Mouse (Mus musculus): Measurements from ENCODE around the gene Ubqln3. TPM values are rescaled to one million over a fixed set of nuclear protein-coding genes. Genes with fewer than 3 reads are reported as not detected.

Ubqln3 gene
- polyA plus RNA-seq (2015; fragmentation: Nextera tagmentation; extraction: Ambion mirVana) = not detected in 2 replicates

- Histone ChIP-seq H3K4me1 (no peaks in the 10 kb centered on the region), H3K27me3 (no peaks in the 10 kb centered on the region), H3K27ac (no peak within 1 kb of the TSS), H3K9ac (no peak within 1 kb of the TSS), H3K4me2 (no peak within 1 kb of the TSS), H3K9me3 (no peaks in the 10 kb centered on the region), H3K4me3 (no peak within 1 kb of the TSS), H3K36me3 (no peaks in the 10 kb centered on the region)
- WGBS = 73% methylated on average over 3 of the region's 3 CpGs
- no peak for ATAC-seq (ENCODE audit: insufficient number of reproducible peaks, insufficient read depth, low FRiP score, low TSS enrichment, low read depth)
Measured at GRCm38 (mm10) chr7:104143179-104143578, at the start of gene Ubqln3. Gene Ubqln3 (minus strand): TSS chr7:104143279.

GRCm38 (mm10) chr7:104191275-104191674 is 48.2 kb upstream of the Ubqln3 start:
- Histone ChIP-seq H3K9me3 (no peaks in the 10 kb centered on the region), H3K36me3 (no peaks in the 10 kb centered on the region), H3K4me2 (no peak overlapping the region), H3K9ac (no peak overlapping the region), H3K27me3 (no peaks in the 10 kb centered on the region), H3K4me3 (no peak overlapping the region), H3K27ac (no peak overlapping the region), H3K4me1 (no peaks in the 10 kb centered on the region)
- 58% methylated on average over 9 of the region's 9 CpGs for WGBS
- ATAC-seq (ENCODE audit: insufficient number of reproducible peaks, insufficient read depth, low FRiP score, low TSS enrichment, low read depth) = no peak

- Histone ChIP-seq H3K4me2 (no peak within 1 kb of the TSS), H3K36me3 (no peaks in the 10 kb centered on the region), H3K4me3 (no peak within 1 kb of the TSS), H3K9ac (no peak within 1 kb of the TSS), H3K4me1 (no peaks in the 10 kb centered on the region), H3K27ac (no peak within 1 kb of the TSS), H3K27me3 (no peaks in the 10 kb centered on the region), H3K9me3 (no peaks in the 10 kb centered on the region)
- ATAC-seq (ENCODE audit: insufficient number of reproducible peaks, insufficient read depth, low FRiP score, low TSS enrichment, low read depth) = no peak
- WGBS = 88% methylated on average over 2 of the region's 2 CpGs
Measured at GRCm38 (mm10) chr7:104183292-104183691, 40.2 kb upstream of the Ubqln3 start, which contains the start of gene Olfr648. Gene Olfr648 (minus strand): TSS chr7:104183392.

GRCm38 (mm10) chr7:104179074-104179473 is 36.0 kb upstream of the Ubqln3 start:
- H3K4me3 ChIP-seq = no peak overlapping the region
- WGBS = 89% methylated on average over 1 of the region's 1 CpGs

GRCm38 (mm10) chr7:104178422-104179054 is 35.5 kb upstream of the Ubqln3 start:
- no peaks in the 10 kb centered on the region for H3K36me3 ChIP-seq
- H3K27ac ChIP-seq = no peak overlapping the region
- no peak for ATAC-seq (ENCODE audit: insufficient number of reproducible peaks, insufficient read depth, low FRiP score, low TSS enrichment, low read depth)
- H3K9ac ChIP-seq = no peak overlapping the region
- WGBS = 73% methylated on average over 5 of the region's 5 CpGs
- H3K4me1 ChIP-seq = no peaks in the 10 kb centered on the region
- H3K4me3 ChIP-seq = no peak overlapping the region
- H3K9me3 ChIP-seq = no peaks in the 10 kb centered on the region
- no peaks in the 10 kb centered on the region for H3K27me3 ChIP-seq
- no peak overlapping the region for H3K4me2 ChIP-seq

More at GRCm38 (mm10) chr7:104179074-104179473, 36.0 kb upstream of the Ubqln3 start:
- Histone ChIP-seq H3K9me3 (no peaks in the 10 kb centered on the region), H3K27me3 (no peaks in the 10 kb centered on the region), H3K4me2 (no peak overlapping the region), H3K4me1 (no peaks in the 10 kb centered on the region), H3K27ac (no peak overlapping the region), H3K9ac (no peak overlapping the region), H3K36me3 (no peaks in the 10 kb centered on the region)
- no peak for ATAC-seq (ENCODE audit: insufficient number of reproducible peaks, insufficient read depth, low FRiP score, low TSS enrichment, low read depth)

GRCm38 (mm10) chr7:104175085-104175484 is 32.0 kb upstream of the Ubqln3 start:
- H3K27ac ChIP-seq = no peak overlapping the region
- H3K36me3 ChIP-seq = no peaks in the 10 kb centered on the region
- H3K4me2 ChIP-seq = no peak overlapping the region
- H3K9ac ChIP-seq = no peak overlapping the region
- H3K4me1 ChIP-seq = no peaks in the 10 kb centered on the region
- H3K9me3 ChIP-seq = no peaks in the 10 kb centered on the region
- no peak overlapping the region for H3K4me3 ChIP-seq
- ATAC-seq (ENCODE audit: insufficient number of reproducible peaks, insufficient read depth, low FRiP score, low TSS enrichment, low read depth) = no peak
- 42% methylated on average over 1 of the region's 1 CpGs for WGBS
- no peaks in the 10 kb centered on the region for H3K27me3 ChIP-seq

GRCm38 (mm10) chr7:104169634-104170204 is 26.6 kb upstream of the Ubqln3 start:
- H3K4me1 ChIP-seq = no peaks in the 10 kb centered on the region
- H3K36me3 ChIP-seq = no peaks in the 10 kb centered on the region
- H3K4me3 ChIP-seq = no peak overlapping the region
- H3K9ac ChIP-seq = no peak overlapping the region
- 75% methylated on average over 6 of the region's 6 CpGs for WGBS
- H3K27ac ChIP-seq = no peak overlapping the region
- ATAC-seq (ENCODE audit: insufficient number of reproducible peaks, insufficient read depth, low FRiP score, low TSS enrichment, low read depth) = no peak
- H3K9me3 ChIP-seq = no peaks in the 10 kb centered on the region
- H3K4me2 ChIP-seq = no peak overlapping the region
- no peaks in the 10 kb centered on the region for H3K27me3 ChIP-seq

GRCm38 (mm10) chr7:104167105-104167504 is 24.0 kb upstream of the Ubqln3 start:
- H3K27me3 ChIP-seq = no peaks in the 10 kb centered on the region

GRCm38 (mm10) chr7:104150456-104150855 is 7.4 kb upstream of the Ubqln3 start, which contains the start of gene Ubqlnl:
Gene Ubqlnl (minus strand): TSS chr7:104150556.
- Histone ChIP-seq H3K4me3 (no peak within 1 kb of the TSS), H3K4me1 (no peaks in the 10 kb centered on the region), H3K4me2 (no peak within 1 kb of the TSS), H3K9ac (no peak within 1 kb of the TSS), H3K27ac (no peak within 1 kb of the TSS), H3K36me3 (no peaks in the 10 kb centered on the region), H3K9me3 (no peaks in the 10 kb centered on the region), H3K27me3 (no peaks in the 10 kb centered on the region)
- no peak for ATAC-seq (ENCODE audit: insufficient number of reproducible peaks, insufficient read depth, low FRiP score, low TSS enrichment, low read depth)
- whole genome bisulfite sequencing = 81% methylated on average over 2 of the region's 2 CpGs

More at GRCm38 (mm10) chr7:104167105-104167504, 24.0 kb upstream of the Ubqln3 start:
- Histone ChIP-seq H3K4me3 (no peak overlapping the region), H3K36me3 (no peaks in the 10 kb centered on the region), H3K27ac (no peak overlapping the region), H3K4me1 (no peaks in the 10 kb centered on the region), H3K9ac (no peak overlapping the region), H3K4me2 (no peak overlapping the region), H3K9me3 (no peaks in the 10 kb centered on the region)
- WGBS = 88% methylated on average over 6 of the region's 6 CpGs
- no peak for ATAC-seq (ENCODE audit: insufficient number of reproducible peaks, insufficient read depth, low FRiP score, low TSS enrichment, low read depth)

- Histone ChIP-seq H3K4me3 (no peak within 1 kb of the TSS), H3K4me1 (no peaks in the 10 kb centered on the region), H3K27ac (no peak within 1 kb of the TSS), H3K27me3 (no peaks in the 10 kb centered on the region), H3K9me3 (no peaks in the 10 kb centered on the region), H3K36me3 (no peaks in the 10 kb centered on the region), H3K9ac (no peak within 1 kb of the TSS), H3K4me2 (no peak within 1 kb of the TSS)
- ATAC-seq (ENCODE audit: insufficient number of reproducible peaks, insufficient read depth, low FRiP score, low TSS enrichment, low read depth) = no peak
- 84% methylated on average over 5 of the region's 5 CpGs for WGBS
Measured at GRCm38 (mm10) chr7:104137305-104137704, 5.8 kb downstream of the Ubqln3 start, which contains the start of gene Olfr643. Gene Olfr643 (minus strand): TSS chr7:104137405.

- WGBS = 95% methylated on average over 5 of the region's 5 CpGs
- no peak within 1 kb of the TSS for H3K4me2 ChIP-seq
- no peak within 1 kb of the TSS for H3K27ac ChIP-seq
- H3K9me3 ChIP-seq = no peaks in the 10 kb centered on the region
- no peak within 1 kb of the TSS for H3K4me3 ChIP-seq
- no peaks in the 10 kb centered on the region for H3K27me3 ChIP-seq
- no peaks in the 10 kb centered on the region for H3K4me1 ChIP-seq
- no peak for ATAC-seq (ENCODE audit: insufficient number of reproducible peaks, insufficient read depth, low FRiP score, low TSS enrichment, low read depth)
- H3K36me3 ChIP-seq = no peaks in the 10 kb centered on the region
- H3K9ac ChIP-seq = no peak within 1 kb of the TSS
Measured at GRCm38 (mm10) chr7:104129726-104130125, 13.4 kb downstream of the Ubqln3 start, which contains the start of gene Ubqln5. Gene Ubqln5 (minus strand): TSS chr7:104129826.

GRCm38 (mm10) chr7:104104757-104104972 is 38.4 kb downstream of the Ubqln3 start, which contains the start of gene Olfr646:
Gene Olfr646 (plus strand): TSS chr7:104104873.
- Histone ChIP-seq H3K9ac (no peak within 1 kb of the TSS), H3K9me3 (no peaks in the 10 kb centered on the region), H3K27ac (no peak within 1 kb of the TSS), H3K4me1 (no peaks in the 10 kb centered on the region), H3K27me3 (no peaks in the 10 kb centered on the region), H3K4me3 (no peak within 1 kb of the TSS), H3K4me2 (no peak within 1 kb of the TSS), H3K36me3 (no peaks in the 10 kb centered on the region)
- no peak for ATAC-seq (ENCODE audit: insufficient number of reproducible peaks, insufficient read depth, low FRiP score, low TSS enrichment, low read depth)

Measured in embryonic facial prominence, embryonic 13.5 days (tissue).